ENCODE assay signal across 15 mouse cellular contexts in genomic region chr3:61428713-61429112, GRCm38 (mm10).
"Had no signal": no experiment of that assay in that cellular context is flagged by ENCODE, and none has a peak within 500 bp of the region (broad histone marks: within the 10 kb centered on the region; RNA-seq: fewer than 3 reads in every experiment).

No protein-coding gene starts in this region.

- H3K27me3 ChIP-seq: neural tube, embryonic 13.5 days; neural tube, embryonic 15.5 days; stomach, embryonic 15.5 days had no signal

- DNase-seq: retina, postnatal 1 day; right cerebral cortex, adult 18-20 months; right cerebral cortex, postnatal 14 days; right cerebral cortex, postnatal 25 days; right cerebral cortex, postnatal 4 days; spleen, adult 18-20 months; thymus, adult 18-20 months; thymus, adult 2 months; thymus, postnatal 14 days; thymus, postnatal 25 days; thymus, postnatal 36 days; thymus, postnatal 4 days had no signal

- H3K4me3 ChIP-seq: neural tube, embryonic 13.5 days; neural tube, embryonic 15.5 days; stomach, embryonic 15.5 days had no signal

- H3K9ac ChIP-seq: neural tube, embryonic 13.5 days; neural tube, embryonic 15.5 days; stomach, embryonic 15.5 days had no signal

- H3K4me2 ChIP-seq: neural tube, embryonic 13.5 days; neural tube, embryonic 15.5 days; stomach, embryonic 15.5 days had no signal

- H3K36me3 ChIP-seq: neural tube, embryonic 13.5 days; neural tube, embryonic 15.5 days; stomach, embryonic 15.5 days had no signal

- H3K9me3 ChIP-seq: neural tube, embryonic 13.5 days; neural tube, embryonic 15.5 days; stomach, embryonic 15.5 days had no signal

- H3K27ac ChIP-seq: neural tube, embryonic 13.5 days; neural tube, embryonic 15.5 days; stomach, embryonic 15.5 days had no signal

- H3K4me1 ChIP-seq: neural tube, embryonic 13.5 days; neural tube, embryonic 15.5 days; stomach, embryonic 15.5 days had no signal
